Mouse (Mus musculus) MEL-GATA-1-ER (cell line): ENCODE results near the gene Tlk2.

Experiments
- DNase-seq: peaks from one replicate; pipeline ENCODE4 v3.0.0-alpha.2; 2012; ENCODE audit warnings: low read depth; ENCODE audit errors: extremely low read depth

Tlk2 gene

GRCm38 (mm10) chr11:105312972-105313632 lies 134.5 kb downstream of the Tlk2 start:
- no peak for DNase-seq

GRCm38 (mm10) chr11:105313633-105314014 lies 135.0 kb downstream of the Tlk2 start:
- no peak for DNase-seq

- no peak for DNase-seq
These were observed 136.7 kb downstream of the Tlk2 start for GRCm38 (mm10) chr11:105315296-105315695.

GRCm38 (mm10) chr11:105316121-105316520 lies 137.5 kb downstream of the Tlk2 start:
- no peak for DNase-seq

GRCm38 (mm10) chr11:105317769-105318168 lies 139.2 kb downstream of the Tlk2 start:
- no peak for DNase-seq

- DNase-seq: no peak
These were observed 142.5 kb downstream of the Tlk2 start for GRCm38 (mm10) chr11:105321090-105321489.

GRCm38 (mm10) chr11:105323530-105323929 lies 144.9 kb downstream of the Tlk2 start:
- DNase-seq: no peak

- no peak for DNase-seq
These were observed 148.5 kb downstream of the Tlk2 start for GRCm38 (mm10) chr11:105327101-105327500.

- DNase-seq: no peak
These were observed 151.4 kb downstream of the Tlk2 start for GRCm38 (mm10) chr11:105329962-105330361.

GRCm38 (mm10) chr11:105331129-105331528 lies 152.5 kb downstream of the Tlk2 start:
- DNase-seq: no peak

- no peak for DNase-seq
These were observed 153.1 kb downstream of the Tlk2 start for GRCm38 (mm10) chr11:105331732-105332131.

- no peak for DNase-seq
These were observed 153.9 kb downstream of the Tlk2 start for GRCm38 (mm10) chr11:105332468-105332867.
